Mouse (Mus musculus): ENCODE results near the gene Atf3. TPM values are rescaled to one million over a fixed set of nuclear protein-coding genes. Genes with fewer than 3 reads are reported as not detected.

Gene Atf3
- polyA plus RNA-seq, 1 experiment from 2014 or later = 17.6 TPM

GRCm38 (mm10) chr1:191123696-191124095 is 94.1 kb downstream of the Atf3 start:
- H3K4me2 ChIP-seq = no peak overlapping the region
- peaks cover 10% of the 10 kb centered on the region for H3K27me3 ChIP-seq (replicated peaks)
- peaks cover 9% of the 10 kb centered on the region; the same call in 1 of the 2 replicates for H3K4me1 ChIP-seq (replicated peaks)
- no peak overlapping the region for H3K27ac ChIP-seq (ENCODE audit: poor library complexity, severe bottlenecking)
- ATAC-seq (ENCODE audit: insufficient number of reproducible peaks, low FRiP score) = no peak
- no peak overlapping the region for H3K9ac ChIP-seq
- H3K36me3 ChIP-seq = no peaks in the 10 kb centered on the region
- H3K4me3 ChIP-seq = no peak overlapping the region
- WGBS = 79% methylated on average over 2 of the region's 2 CpGs
- H3K9me3 ChIP-seq (replicated peaks) = no peaks in the 10 kb centered on the region

GRCm38 (mm10) chr1:191122744-191123143 is 95.1 kb downstream of the Atf3 start:
- Histone ChIP-seq H3K4me3 (no peak overlapping the region), H3K36me3 (no peaks in the 10 kb centered on the region), H3K27me3 (replicated peaks) (peaks cover 10% of the 10 kb centered on the region), H3K9me3 (replicated peaks) (no peaks in the 10 kb centered on the region), H3K4me1 (replicated peaks) (peaks cover 9% of the 10 kb centered on the region; the same call in 1 of the 2 replicates), H3K4me2 (no peak overlapping the region), H3K27ac (ENCODE audit: poor library complexity, severe bottlenecking) (no peak overlapping the region), H3K9ac (no peak overlapping the region)
- ATAC-seq (ENCODE audit: insufficient number of reproducible peaks, low FRiP score) = no peak
- 59% methylated on average over 3 of the region's 3 CpGs for WGBS

Other genes starting within 250 kb of the Atf3 start
- gene Vash2, start 238.7 kb downstream of the Atf3 start, polyA plus RNA-seq (2016; fragmentation: Nextera tagmentation; extraction: Ambion mirVana) = 68.6 and 74.0 TPM in 2 replicates
- 4.4 and 5.4 TPM in 2 replicates for gene Flvcr1, start 191.9 kb downstream of the Atf3 start, polyA plus RNA-seq (2016; fragmentation: Nextera tagmentation; extraction: Ambion mirVana)
- not detected in 2 replicates for gene Spata45, start 181.4 kb downstream of the Atf3 start, polyA plus RNA-seq (2016; fragmentation: Nextera tagmentation; extraction: Ambion mirVana)
- gene Tatdn3, start 155.1 kb downstream of the Atf3 start, polyA plus RNA-seq (2016; fragmentation: Nextera tagmentation; extraction: Ambion mirVana) = 19.1 and 22.6 TPM in 2 replicates
- gene Nsl1, start 155.0 kb downstream of the Atf3 start, polyA plus RNA-seq (2016; fragmentation: Nextera tagmentation; extraction: Ambion mirVana) = 15.2 and 16.7 TPM in 2 replicates
- gene Batf3, start 120.2 kb downstream of the Atf3 start, polyA plus RNA-seq (2016; fragmentation: Nextera tagmentation; extraction: Ambion mirVana) = 2.4 and 4.8 TPM in 2 replicates
- not detected in 2 replicates for gene Fam71a, start 53.2 kb downstream of the Atf3 start, polyA plus RNA-seq (2016; fragmentation: Nextera tagmentation; extraction: Ambion mirVana)
- gene Nenf, start 100.2 kb upstream of the Atf3 start, polyA plus RNA-seq (2016; fragmentation: Nextera tagmentation; extraction: Ambion mirVana) = 103 and 105 TPM in 2 replicates
- 16.6 and 18.1 TPM in 2 replicates for gene Tmem206, start 107.9 kb upstream of the Atf3 start, polyA plus RNA-seq (2016; fragmentation: Nextera tagmentation; extraction: Ambion mirVana)
- gene Ppp2r5a, start 185.2 kb upstream of the Atf3 start, polyA plus RNA-seq (2016; fragmentation: Nextera tagmentation; extraction: Ambion mirVana) = 43.0 and 45.6 TPM in 2 replicates